Mouse (Mus musculus) hindbrain, postnatal 0 days (tissue): ENCODE measurements around the gene Nebl. TPM values are rescaled to one million over a fixed set of nuclear protein-coding genes. Genes with fewer than 3 reads are reported as not detected.
A peak's percentile ranks its signal among the peaks of the same experiment; 100 is the strongest.

ENCODE experiments used
- ATAC-seq: fragments of 200-750 bp; cut with Nextera tagmentation; 2 replicates; pipeline ENCODE4 v1.8.0; 2017; ENCODE audit warnings: mild to moderate bottlenecking, moderate TSS enrichment, moderate library complexity
- DNase-seq: peaks from one replicate; pipeline ENCODE4 v3.0.0-alpha.2; 2015; ENCODE audit warnings: low spot score
- H3K27ac ChIP-seq: fragments of 300-500 bp; sonication (generic); 2 replicates; pipeline ENCODE4 v1.5.1; 2014; ENCODE audit warnings: mild to moderate bottlenecking
- H3K27me3 ChIP-seq: fragments of 300-500 bp; sonication (generic); 2 replicates; pipeline ENCODE4 v1.6.1; 2014; ENCODE audit warnings: low read length, mixed read lengths; ENCODE audit not compliant: insufficient read depth
- H3K36me3 ChIP-seq: fragments of 300-500 bp; sonication (generic); 2 replicates; pipeline ENCODE4 v1.6.1; 2014; ENCODE audit warnings: low read length, mixed read lengths; ENCODE audit not compliant: insufficient read depth
- H3K4me1 ChIP-seq: fragments of 300-500 bp; sonication (generic); 2 replicates; pipeline ENCODE4 v1.6.1; 2014; ENCODE audit warnings: antibody characterized with exemption, low read length, mixed read lengths; ENCODE audit not compliant: insufficient read depth
- H3K4me2 ChIP-seq: fragments of 300-500 bp; sonication (generic); 2 replicates; pipeline ENCODE4 v1.6.1; 2014; ENCODE audit warnings: low read depth, mild to moderate bottlenecking, low read length, moderate library complexity, mixed read lengths
- H3K4me3 ChIP-seq: fragments of 300-500 bp; sonication (generic); 2 replicates; pipeline ENCODE4 v1.5.1; 2014; ENCODE audit warnings: low read length
- H3K9ac ChIP-seq: fragments of 300-500 bp; sonication (generic); replicated peaks from 2 replicates; pipeline ENCODE4 v1.6.1; 2014; ENCODE audit warnings: mild to moderate bottlenecking, low read length, moderate library complexity, mixed read lengths
- H3K9me3 ChIP-seq: fragments of 300-500 bp; sonication (generic); 2 replicates; pipeline ENCODE4 v1.6.1; 2016; ENCODE audit warnings: low read length, mixed read lengths
- CTCF ChIP-seq: IDR thresholded peaks from 2 replicates; pipeline ENCODE4 v1.5.1; 2016; ENCODE audit warnings: antibody characterized with exemption, control low read depth, low read depth
- WGBS: fragments of 180-500 bp; shearing (Covaris S2); extraction: QIAGEN DNeasy Blood & Tissue Kit; methylation state at CpG from one replicate; pipeline ENCODE4 v1.1.7; 2014; 5-methylcytosine and 5-hydroxymethylcytosine counted together
- polyA plus RNA-seq: library from polyadenylated mRNA; unstranded; fragments of >200 nt; fragmentation: Nextera tagmentation; extraction: Ambion mirVana; gene quantifications from 2 replicates; pipeline ENCODE4 v1.2.1, GENCODE M21; 2015
- total RNA-seq: library from RNA; depleted of rRNA; stranded (reverse); fragments of >200 nt; gene quantifications from 2 replicates; pipeline ENCODE4 v1.2.3, GENCODE M21; 2014

Gene Nebl
- total and polyA plus RNA-seq, 2 experiments from 2014 or later: 15.4 to 25.8 TPM

- H3K9ac ChIP-seq: no peak overlapping the region
- H3K27me3 ChIP-seq: 0 out of 2 replicates have a peak, but pooled peaks cover 4% of the 10 kb centered on the region
- H3K9me3 ChIP-seq: no peaks in the 10 kb centered on the region
- no peak for TF ChIP-seq CTCF
- 71% methylated on average over 1 of the region's 1 CpGs for WGBS
- no peaks in the 10 kb centered on the region for H3K36me3 ChIP-seq
- DNase-seq (no peak), ATAC-seq (no peak)
- H3K27ac ChIP-seq: no peak overlapping the region
- no peak overlapping the region for H3K4me2 ChIP-seq
- no peaks in the 10 kb centered on the region for H3K4me1 ChIP-seq
- no peak overlapping the region for H3K4me3 ChIP-seq
Measured at GRCm38 (mm10) chr2:17438317-17438716, 292.9 kb downstream of the Nebl start.

GRCm38 (mm10) chr2:17436739-17437440 lies 294.4 kb downstream of the Nebl start:
- H3K36me3 ChIP-seq: no peaks in the 10 kb centered on the region
- no peak for TF ChIP-seq CTCF
- H3K4me2 ChIP-seq: no peak overlapping the region
- no peak for DNase-seq
- H3K4me3 ChIP-seq: no peak overlapping the region
- H3K27me3 ChIP-seq: no peaks in the 10 kb centered on the region
- H3K27ac ChIP-seq: no peak overlapping the region
- no peak overlapping the region for H3K9ac ChIP-seq
- H3K9me3 ChIP-seq: no peaks in the 10 kb centered on the region
- ATAC-seq: no peak
- H3K4me1 ChIP-seq: no peaks in the 10 kb centered on the region
- 35% methylated on average over 10 of the region's 10 CpGs for WGBS

DNA sequence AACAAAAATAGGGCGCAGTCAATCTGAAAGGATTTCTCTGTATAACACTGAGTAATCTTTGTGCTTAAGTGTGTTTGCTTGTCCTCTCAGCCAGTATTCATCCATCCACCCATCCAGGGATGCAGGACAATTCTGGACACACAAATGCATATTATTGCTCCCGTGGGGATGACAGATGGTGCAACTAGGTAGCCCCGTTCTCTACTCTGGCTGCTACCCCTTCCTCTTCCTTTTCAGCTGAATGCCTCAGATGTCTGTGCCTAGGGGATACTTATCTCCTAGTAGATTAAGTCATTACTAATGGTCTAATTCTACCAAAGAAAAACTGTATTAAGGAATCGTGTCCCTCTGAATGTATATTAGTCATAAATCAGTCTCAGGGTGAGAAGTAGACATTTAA lies 296.0 kb downstream of the Nebl start:
- H3K4me3 ChIP-seq: no peak overlapping the region
- ATAC-seq (no peak), DNase-seq (peak; percentile 10)
- H3K9me3 ChIP-seq: no peaks in the 10 kb centered on the region
- H3K27ac ChIP-seq: no peak overlapping the region
- no peaks in the 10 kb centered on the region for H3K36me3 ChIP-seq
- no peaks in the 10 kb centered on the region for H3K4me1 ChIP-seq
- no peaks in the 10 kb centered on the region for H3K27me3 ChIP-seq
- TF ChIP-seq CTCF: no peak
- H3K9ac ChIP-seq: no peak overlapping the region
- 62% methylated on average over 4 of the region's 4 CpGs for WGBS
- no peak overlapping the region for H3K4me2 ChIP-seq

GRCm38 (mm10) chr2:17429028-17429427 lies 302.2 kb downstream of the Nebl start:
- no peaks in the 10 kb centered on the region for H3K27me3 ChIP-seq
- no peak overlapping the region for H3K27ac ChIP-seq
- WGBS: 82% methylated on average over 4 of the region's 4 CpGs
- no peaks in the 10 kb centered on the region for H3K4me1 ChIP-seq
- DNase-seq (no peak), ATAC-seq (no peak)
- no peak for TF ChIP-seq CTCF
- H3K9ac ChIP-seq: no peak overlapping the region
- no peak overlapping the region for H3K4me3 ChIP-seq
- H3K9me3 ChIP-seq: no peaks in the 10 kb centered on the region
- H3K36me3 ChIP-seq: no peaks in the 10 kb centered on the region
- H3K4me2 ChIP-seq: no peak overlapping the region

DNA sequence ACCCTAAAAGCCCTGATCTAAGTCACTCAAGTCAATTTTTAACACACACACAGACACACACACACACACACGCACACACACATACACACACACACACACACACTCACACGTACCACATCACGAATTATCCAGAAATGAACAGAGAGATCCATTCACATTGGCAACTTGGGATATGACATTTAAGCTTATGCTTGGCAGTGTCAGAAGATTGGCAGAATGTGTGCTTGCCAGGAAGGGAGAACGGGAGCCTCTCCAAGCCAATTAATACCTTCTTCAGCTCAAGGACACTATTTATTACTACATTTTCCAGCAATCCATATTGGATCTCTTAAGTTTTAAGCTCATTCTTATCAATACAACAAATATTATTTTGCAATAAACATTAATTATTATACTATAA lies 303.1 kb downstream of the Nebl start:
- WGBS: 67% methylated on average over 4 of the region's 4 CpGs
- H3K36me3 ChIP-seq: no peaks in the 10 kb centered on the region
- DNase-seq (no peak), ATAC-seq (no peak)
- no peak for TF ChIP-seq CTCF
- no peaks in the 10 kb centered on the region for H3K4me1 ChIP-seq
- no peaks in the 10 kb centered on the region for H3K27me3 ChIP-seq
- H3K27ac ChIP-seq: no peak overlapping the region
- H3K4me3 ChIP-seq: no peak overlapping the region
- H3K4me2 ChIP-seq: no peak overlapping the region
- no peak overlapping the region for H3K9ac ChIP-seq
- H3K9me3 ChIP-seq: no peaks in the 10 kb centered on the region

GRCm38 (mm10) chr2:17422967-17423366 lies 308.3 kb downstream of the Nebl start:
- no peak overlapping the region for H3K4me2 ChIP-seq
- no peak overlapping the region for H3K9ac ChIP-seq
- no peaks in the 10 kb centered on the region for H3K27me3 ChIP-seq
- peak; percentile 85 for TF ChIP-seq CTCF
- H3K36me3 ChIP-seq: no peaks in the 10 kb centered on the region
- H3K27ac ChIP-seq: no peak overlapping the region
- WGBS: 0% methylated on average over 1 of the region's 1 CpGs
- no peaks in the 10 kb centered on the region for H3K9me3 ChIP-seq
- H3K4me3 ChIP-seq: no peak overlapping the region
- DNase-seq (peak; percentile 85), ATAC-seq (peak; percentile 77)
- no peaks in the 10 kb centered on the region for H3K4me1 ChIP-seq

- peak; percentile 61 for DNase-seq
- 16% methylated on average over 4 of the region's 4 CpGs for WGBS
Measured at GRCm38 (mm10) chr2:17415347-17415746, 315.9 kb downstream of the Nebl start.

More at GRCm38 (mm10) chr2:17415347-17415746, 315.9 kb downstream of the Nebl start:
- H3K4me1 ChIP-seq: no peaks in the 10 kb centered on the region
- no peak overlapping the region for H3K27ac ChIP-seq
- peak; percentile 68 for TF ChIP-seq CTCF
- no peak overlapping the region for H3K9ac ChIP-seq
- no peaks in the 10 kb centered on the region for H3K36me3 ChIP-seq
- no peaks in the 10 kb centered on the region for H3K27me3 ChIP-seq
- no peak overlapping the region for H3K4me3 ChIP-seq
- no peaks in the 10 kb centered on the region for H3K9me3 ChIP-seq
- no peak overlapping the region for H3K4me2 ChIP-seq
- ATAC-seq: no peak
